Mouse (Mus musculus): ENCODE measurements around the gene Srgap3. TPM values are rescaled to one million over a fixed set of nuclear protein-coding genes. Genes with fewer than 3 reads are reported as not detected.
A peak's percentile ranks its signal among the peaks of the same experiment; 100 is the strongest.

The Srgap3 gene
- polyA plus RNA-seq, 1 experiment: 7.1 TPM

DNA sequence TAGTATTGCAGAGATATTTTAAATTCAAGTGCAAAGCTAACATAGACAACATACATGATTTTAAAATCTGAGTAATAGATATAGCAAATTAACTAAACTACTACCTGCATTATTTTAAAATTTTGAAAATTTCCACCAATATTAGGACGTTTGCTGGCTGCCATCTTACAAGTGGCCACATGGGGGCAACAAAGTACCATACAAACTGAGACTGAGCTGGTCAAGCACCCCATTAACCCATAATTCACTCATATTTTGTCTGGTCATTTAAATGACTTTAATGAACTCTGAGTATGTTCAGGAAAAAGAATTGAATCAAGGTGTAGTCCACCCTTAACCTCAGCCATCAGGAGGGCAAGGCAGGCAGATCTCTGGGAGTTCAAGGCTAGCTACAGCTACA, 246.7 kb downstream of the Srgap3 start:
- peaks cover 6% of the 10 kb centered on the region for H3K4me1 ChIP-seq (ENCODE audit: control insufficient read depth, insufficient read depth, low read length)
- H3K27me3 ChIP-seq (ENCODE audit: control insufficient read depth, insufficient read depth, low read length): no peaks in the 10 kb centered on the region
- TF ChIP-seq POLR2A (IDR thresholded peaks at IDR 0.05; ENCODE audit: control insufficient read depth, low read depth, low read length) (no peak), CTCF (IDR thresholded peaks at IDR 0.05; ENCODE audit: control insufficient read depth, insufficient read depth, insufficient replicate concordance, low read depth, low read length) (no peak)
- H3K27ac ChIP-seq (ENCODE audit: control insufficient read depth, insufficient read depth, low read depth, low read length): no peak overlapping the region
- H3K4me3 ChIP-seq (ENCODE audit: control insufficient read depth, low read depth, low read length): no peak overlapping the region
- peaks cover 3% of the 10 kb centered on the region; the same call in 1 of the 2 replicates for H3K36me3 ChIP-seq (ENCODE audit: control insufficient read depth, insufficient read depth, low read length)

DNA sequence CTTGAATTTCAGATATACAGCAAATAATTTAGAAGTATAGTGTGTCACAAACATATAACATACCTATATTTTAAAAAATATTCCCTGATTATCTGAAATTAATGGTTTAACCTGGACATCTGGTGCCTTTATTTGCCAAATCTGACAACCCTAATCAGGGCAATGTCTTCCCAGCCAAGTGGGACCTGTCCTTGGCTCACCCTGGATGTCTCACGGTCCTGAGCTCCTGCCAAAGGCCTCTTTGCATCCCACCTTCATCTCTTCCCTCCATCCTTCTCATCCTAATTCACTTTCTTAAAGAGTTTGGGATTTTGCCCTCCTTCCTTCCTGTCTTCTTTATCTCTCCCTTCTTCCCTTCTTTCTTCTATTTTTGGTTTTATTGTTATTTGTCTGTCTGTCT, 248.0 kb downstream of the Srgap3 start:
- Histone ChIP-seq H3K27ac (ENCODE audit: control insufficient read depth, insufficient read depth, low read depth, low read length) (no peak overlapping the region), H3K4me3 (ENCODE audit: control insufficient read depth, low read depth, low read length) (peak overlapping the region; percentile 6; the same call in 1 of the 2 replicates), H3K27me3 (ENCODE audit: control insufficient read depth, insufficient read depth, low read length) (no peaks in the 10 kb centered on the region), H3K4me1 (ENCODE audit: control insufficient read depth, insufficient read depth, low read length) (peaks cover 6% of the 10 kb centered on the region), H3K36me3 (ENCODE audit: control insufficient read depth, insufficient read depth, low read length) (peaks cover 3% of the 10 kb centered on the region; the same call in 1 of the 2 replicates)
- TF ChIP-seq CTCF (IDR thresholded peaks at IDR 0.05; ENCODE audit: control insufficient read depth, insufficient read depth, insufficient replicate concordance, low read depth, low read length) (no peak), POLR2A (IDR thresholded peaks at IDR 0.05; ENCODE audit: control insufficient read depth, low read depth, low read length) (no peak)

DNA sequence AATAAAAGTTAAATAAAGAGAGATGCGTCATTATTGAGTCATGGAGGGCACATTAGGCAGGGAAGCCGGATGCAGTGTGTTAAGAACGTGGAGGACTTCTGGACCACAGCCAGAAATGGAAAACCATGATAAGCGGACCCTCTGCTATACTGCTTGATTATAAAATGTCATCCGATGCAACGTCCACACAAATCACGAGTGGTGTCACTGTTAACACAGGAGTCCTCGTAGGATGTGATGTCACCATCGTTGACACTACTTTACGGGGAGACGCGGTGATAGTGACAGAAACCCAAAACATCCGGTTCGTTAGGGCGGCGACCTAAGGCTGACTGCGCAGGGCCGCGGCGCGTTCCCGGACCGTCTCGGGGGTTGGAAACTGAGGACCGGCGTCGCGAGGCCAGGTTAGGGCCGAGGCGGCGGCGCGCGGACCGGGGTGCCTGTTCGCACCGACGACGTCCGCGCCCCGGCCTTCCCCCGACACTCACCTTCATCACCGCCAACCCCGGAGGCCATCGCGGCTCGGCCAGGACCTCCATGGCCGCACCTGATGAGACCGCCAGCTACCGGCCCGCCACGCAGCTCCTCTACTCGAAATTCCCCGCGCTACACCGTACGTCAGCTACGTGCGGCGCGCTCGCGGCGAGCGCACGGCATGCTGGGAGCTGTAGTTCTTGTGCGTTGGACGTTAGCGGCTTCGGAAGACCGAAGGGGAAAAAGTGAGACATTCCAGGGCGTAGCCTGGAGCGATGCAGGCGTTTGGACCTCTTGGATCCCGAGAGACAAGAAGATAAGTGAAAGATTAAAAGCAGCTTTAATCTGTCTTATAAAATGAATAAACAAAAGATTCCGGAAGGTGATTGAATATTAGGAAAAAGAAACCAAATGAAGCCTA, 250.8 kb downstream of the Srgap3 start, which contains the start of gene Rad18:
Gene Rad18 (minus strand): TSS at position 631 of the 895 bp plus-strand sequence.
- peaks cover 6% of the 10 kb centered on the region for H3K4me1 ChIP-seq (ENCODE audit: control insufficient read depth, insufficient read depth, low read length)
- H3K4me3 ChIP-seq (ENCODE audit: control insufficient read depth, low read depth, low read length): peak within 1 kb of the TSS; percentile 100
- peaks cover 3% of the 10 kb centered on the region; the same call in 1 of the 2 replicates for H3K36me3 ChIP-seq (ENCODE audit: control insufficient read depth, insufficient read depth, low read length)
- peak within 1 kb of the TSS; percentile 99 for H3K27ac ChIP-seq (ENCODE audit: control insufficient read depth, insufficient read depth, low read depth, low read length)
- H3K27me3 ChIP-seq (ENCODE audit: control insufficient read depth, insufficient read depth, low read length): no peaks in the 10 kb centered on the region
- no peak for TF ChIP-seq CTCF (IDR thresholded peaks at IDR 0.05; ENCODE audit: control insufficient read depth, insufficient read depth, insufficient replicate concordance, low read depth, low read length)
- TF ChIP-seq POLR2A (IDR thresholded peaks at IDR 0.05; ENCODE audit: control insufficient read depth, low read depth, low read length): peak; percentile 94

DNA sequence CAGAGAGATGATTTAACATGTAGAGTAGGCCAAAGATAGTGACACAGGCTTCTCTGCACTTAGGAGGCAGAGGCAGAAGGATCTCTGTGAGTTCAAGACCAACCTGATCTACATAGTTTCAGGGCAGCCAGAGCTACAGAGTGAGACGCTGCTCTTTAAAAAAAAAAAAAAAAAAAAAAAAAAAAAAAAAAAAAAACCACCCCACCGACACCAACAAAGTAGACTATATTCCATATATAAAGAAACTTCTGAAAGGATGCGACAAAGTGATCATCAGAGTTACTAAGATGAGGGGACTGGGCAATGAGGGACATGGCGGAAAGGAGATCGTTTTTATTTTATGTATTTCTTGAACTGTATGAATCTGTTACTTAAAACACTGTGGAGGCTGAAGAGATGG, 252.6 kb downstream of the Srgap3 start:
- H3K36me3 ChIP-seq (ENCODE audit: control insufficient read depth, insufficient read depth, low read length): peaks cover 3% of the 10 kb centered on the region; the same call in 1 of the 2 replicates
- TF ChIP-seq CTCF (IDR thresholded peaks at IDR 0.05; ENCODE audit: control insufficient read depth, insufficient read depth, insufficient replicate concordance, low read depth, low read length) (no peak), POLR2A (IDR thresholded peaks at IDR 0.05; ENCODE audit: control insufficient read depth, low read depth, low read length) (no peak)
- H3K27ac ChIP-seq (ENCODE audit: control insufficient read depth, insufficient read depth, low read depth, low read length): no peak overlapping the region
- H3K27me3 ChIP-seq (ENCODE audit: control insufficient read depth, insufficient read depth, low read length): no peaks in the 10 kb centered on the region
- H3K4me3 ChIP-seq (ENCODE audit: control insufficient read depth, low read depth, low read length): peak overlapping the region; percentile 29
- H3K4me1 ChIP-seq (ENCODE audit: control insufficient read depth, insufficient read depth, low read length): peaks cover 6% of the 10 kb centered on the region

DNA sequence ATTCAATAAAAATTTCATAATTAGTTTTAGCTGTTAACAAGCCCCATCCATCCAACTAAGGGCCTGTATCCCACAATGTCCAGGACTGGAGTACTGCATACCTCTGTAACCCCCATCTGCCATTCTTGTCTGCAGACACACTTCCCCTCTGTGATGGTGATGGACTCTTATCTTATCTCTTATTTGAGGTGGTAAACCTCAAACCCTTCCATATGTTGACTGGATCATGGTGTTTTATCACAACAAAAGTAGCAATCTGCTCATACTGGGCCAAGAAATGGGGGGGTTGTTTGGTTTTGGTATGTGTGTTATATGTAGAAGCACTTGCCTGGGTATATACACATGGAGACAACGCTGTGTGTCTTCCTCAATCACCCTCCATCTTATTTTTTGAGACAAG, 255.5 kb downstream of the Srgap3 start:
- Histone ChIP-seq H3K27me3 (ENCODE audit: control insufficient read depth, insufficient read depth, low read length) (no peaks in the 10 kb centered on the region), H3K4me1 (ENCODE audit: control insufficient read depth, insufficient read depth, low read length) (peaks cover 2% of the 10 kb centered on the region), H3K36me3 (ENCODE audit: control insufficient read depth, insufficient read depth, low read length) (no peaks in the 10 kb centered on the region; the same call in 1 of the 2 replicates), H3K4me3 (ENCODE audit: control insufficient read depth, low read depth, low read length) (no peak overlapping the region), H3K27ac (ENCODE audit: control insufficient read depth, insufficient read depth, low read depth, low read length) (no peak overlapping the region)
- TF ChIP-seq CTCF (IDR thresholded peaks at IDR 0.05; ENCODE audit: control insufficient read depth, insufficient read depth, insufficient replicate concordance, low read depth, low read length) (no peak), POLR2A (IDR thresholded peaks at IDR 0.05; ENCODE audit: control insufficient read depth, low read depth, low read length) (no peak)

DNA sequence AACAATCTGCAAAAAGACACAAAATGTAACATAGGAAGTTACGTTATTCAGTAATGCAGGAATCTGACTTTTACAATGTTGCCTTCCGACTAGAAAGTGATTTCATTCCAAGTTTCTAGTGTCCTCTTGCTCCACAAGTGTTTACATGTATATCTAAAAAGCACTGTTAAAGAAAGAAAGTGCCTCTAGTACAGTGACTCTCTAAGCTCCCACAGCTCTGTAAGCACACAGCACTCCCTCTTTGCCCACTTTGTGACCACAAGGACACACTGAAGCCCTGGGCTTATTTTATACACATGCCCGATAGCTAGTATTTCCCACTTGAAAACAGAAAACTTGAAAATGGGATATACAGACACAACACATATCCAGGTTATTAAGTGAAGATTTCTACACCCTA, 259.0 kb downstream of the Srgap3 start:
- Histone ChIP-seq H3K27ac (ENCODE audit: control insufficient read depth, insufficient read depth, low read depth, low read length) (no peak overlapping the region), H3K27me3 (ENCODE audit: control insufficient read depth, insufficient read depth, low read length) (no peaks in the 10 kb centered on the region), H3K4me3 (ENCODE audit: control insufficient read depth, low read depth, low read length) (no peak overlapping the region), H3K4me1 (ENCODE audit: control insufficient read depth, insufficient read depth, low read length) (no peaks in the 10 kb centered on the region), H3K36me3 (ENCODE audit: control insufficient read depth, insufficient read depth, low read length) (no peaks in the 10 kb centered on the region)
- TF ChIP-seq CTCF (IDR thresholded peaks at IDR 0.05; ENCODE audit: control insufficient read depth, insufficient read depth, insufficient replicate concordance, low read depth, low read length) (no peak), POLR2A (IDR thresholded peaks at IDR 0.05; ENCODE audit: control insufficient read depth, low read depth, low read length) (no peak)

DNA sequence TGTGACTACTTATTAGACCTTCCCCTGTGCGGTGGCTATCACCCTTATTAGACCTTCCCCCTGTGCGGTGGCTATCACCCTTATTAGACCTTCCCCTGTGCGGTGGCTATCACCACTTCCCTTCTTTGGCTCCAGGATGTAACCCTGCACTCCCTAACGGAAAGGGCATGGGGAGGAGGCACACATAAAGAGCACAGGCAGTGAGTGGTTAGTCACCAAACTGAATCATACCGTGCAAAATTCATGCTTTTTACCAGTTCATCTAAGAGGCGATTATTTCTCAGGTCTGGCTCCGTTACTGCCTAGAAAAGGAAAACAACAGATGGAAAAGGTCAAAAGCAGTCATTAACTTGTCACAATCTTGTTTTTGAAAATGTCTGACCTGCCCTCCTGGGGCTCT, 260.6 kb downstream of the Srgap3 start:
- Histone ChIP-seq H3K4me3 (ENCODE audit: control insufficient read depth, low read depth, low read length) (no peak overlapping the region), H3K27ac (ENCODE audit: control insufficient read depth, insufficient read depth, low read depth, low read length) (no peak overlapping the region), H3K4me1 (ENCODE audit: control insufficient read depth, insufficient read depth, low read length) (no peaks in the 10 kb centered on the region), H3K36me3 (ENCODE audit: control insufficient read depth, insufficient read depth, low read length) (no peaks in the 10 kb centered on the region), H3K27me3 (ENCODE audit: control insufficient read depth, insufficient read depth, low read length) (no peaks in the 10 kb centered on the region)
- TF ChIP-seq POLR2A (IDR thresholded peaks at IDR 0.05; ENCODE audit: control insufficient read depth, low read depth, low read length) (no peak), CTCF (IDR thresholded peaks at IDR 0.05; ENCODE audit: control insufficient read depth, insufficient read depth, insufficient replicate concordance, low read depth, low read length) (no peak)
